Mouse (Mus musculus): ENCODE measurements around the gene Amd1.

Gene Amd1

GRCm38 (mm10) chr10:40301181-40302075 lies 558 bp downstream of the Amd1 start:
- peak; percentile 77 for DNase-seq (ENCODE audit: low read depth)

GRCm38 (mm10) chr10:40300648-40301171 lies 1.3 kb downstream of the Amd1 start:
- DNase-seq (ENCODE audit: low read depth) = no peak

GRCm38 (mm10) chr10:40292640-40293039 lies 9.3 kb downstream of the Amd1 start:
- no peak for DNase-seq (ENCODE audit: low read depth)

GRCm38 (mm10) chr10:40286767-40287166 lies 15.2 kb downstream of the Amd1 start:
- peak; percentile 28 for DNase-seq (ENCODE audit: low read depth)

- DNase-seq (ENCODE audit: low read depth) = no peak
Measured at GRCm38 (mm10) chr10:40285571-40285970, 16.4 kb downstream of the Amd1 start.

GRCm38 (mm10) chr10:40284997-40285396 lies 17.0 kb downstream of the Amd1 start:
- DNase-seq (ENCODE audit: low read depth) = no peak

- DNase-seq (ENCODE audit: low read depth) = no peak
Measured at GRCm38 (mm10) chr10:40284179-40284831, 17.7 kb downstream of the Amd1 start.

GRCm38 (mm10) chr10:40283636-40284035 lies 18.4 kb downstream of the Amd1 start:
- DNase-seq (ENCODE audit: low read depth) = no peak

GRCm38 (mm10) chr10:40281565-40281964 lies 20.4 kb downstream of the Amd1 start:
- DNase-seq (ENCODE audit: low read depth) = no peak

- no peak for DNase-seq (ENCODE audit: low read depth)
Measured at GRCm38 (mm10) chr10:40278317-40278716, 23.7 kb downstream of the Amd1 start.

- DNase-seq (ENCODE audit: low read depth) = no peak
Measured at GRCm38 (mm10) chr10:40275991-40276390, 26.0 kb downstream of the Amd1 start.

GRCm38 (mm10) chr10:40273938-40274337 lies 28.0 kb downstream of the Amd1 start:
- no peak for DNase-seq (ENCODE audit: low read depth)

- DNase-seq (ENCODE audit: low read depth) = no peak
Measured at GRCm38 (mm10) chr10:40271216-40271615, 30.8 kb downstream of the Amd1 start.

GRCm38 (mm10) chr10:40264920-40265319 lies 37.1 kb downstream of the Amd1 start:
- no peak for DNase-seq (ENCODE audit: low read depth)

- DNase-seq (ENCODE audit: low read depth) = no peak
Measured at GRCm38 (mm10) chr10:40263691-40264090, 38.3 kb downstream of the Amd1 start.

- DNase-seq (ENCODE audit: low read depth) = no peak
Measured at GRCm38 (mm10) chr10:40262200-40262599, 39.8 kb downstream of the Amd1 start.

- DNase-seq (ENCODE audit: low read depth) = no peak
Measured at GRCm38 (mm10) chr10:40260305-40260704, 41.7 kb downstream of the Amd1 start.

- no peak for DNase-seq (ENCODE audit: low read depth)
Measured at GRCm38 (mm10) chr10:40259542-40259941, 42.4 kb downstream of the Amd1 start.

GRCm38 (mm10) chr10:40258976-40259375 lies 43.0 kb downstream of the Amd1 start:
- peak; percentile 88 for DNase-seq (ENCODE audit: low read depth)

GRCm38 (mm10) chr10:40258401-40258966 lies 43.5 kb downstream of the Amd1 start:
- DNase-seq (ENCODE audit: low read depth) = peak; percentile 95

- DNase-seq (ENCODE audit: low read depth) = peak; percentile 97
Measured at GRCm38 (mm10) chr10:40257414-40258255, 44.4 kb downstream of the Amd1 start, which contains the start of gene Gtf3c6. Gene Gtf3c6, minus strand, starts transcription at chr10:40258108.

- DNase-seq (ENCODE audit: low read depth) = peak; percentile 72
Measured at GRCm38 (mm10) chr10:40256716-40257115, 45.3 kb downstream of the Amd1 start.

Data from induced T-regulatory cell, adult 2 months (primary cell).